Mouse (Mus musculus): ENCODE results near the gene Cracr2b.

DNA sequence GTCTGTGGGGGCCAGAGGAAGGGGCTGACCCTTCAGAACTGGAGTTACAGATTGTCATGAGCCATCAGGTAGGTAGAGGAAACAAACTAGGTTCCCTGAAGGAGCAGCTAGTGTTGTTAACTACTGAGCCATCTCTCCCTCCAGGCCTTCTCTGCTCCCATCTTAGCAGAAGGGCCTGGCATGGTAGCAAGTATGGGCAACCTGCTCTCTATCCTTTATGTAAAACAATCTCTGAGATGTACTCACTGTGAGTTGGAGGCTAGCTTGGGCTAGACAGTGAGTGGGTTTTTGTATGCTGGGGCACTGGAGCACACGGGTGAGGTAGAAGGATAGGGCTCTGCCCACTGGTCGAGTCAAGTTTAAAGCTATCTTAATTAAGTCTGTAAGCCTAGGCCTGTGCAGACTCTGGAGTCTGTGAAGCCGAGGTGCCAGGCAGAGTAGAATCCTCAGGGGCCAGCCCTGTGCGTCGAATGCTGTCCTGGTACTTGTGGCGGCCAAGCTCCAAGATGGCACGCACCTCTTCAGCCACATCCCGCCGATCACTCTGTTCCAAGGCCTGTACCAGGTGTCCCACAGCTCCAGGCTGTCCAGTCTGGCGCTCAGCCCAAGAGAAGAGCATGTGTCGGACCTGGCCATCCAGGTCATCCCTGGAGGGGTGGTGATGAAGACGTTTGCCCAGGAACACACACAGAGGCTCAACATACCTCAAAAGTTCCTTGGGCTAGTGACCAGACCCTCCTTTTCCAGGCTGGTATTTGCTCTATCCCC lies 22.5 kb upstream of the Cracr2b start:
- TF ChIP-seq CTCF (IDR thresholded peaks at IDR 0.05; ENCODE audit: extremely low read depth, insufficient read length, insufficient replicate concordance, low read depth, low read length) (no peak), POLR2A (IDR thresholded peaks at IDR 0.05; ENCODE audit: low read depth, low read length) (no peak)

Measured in small intestine, adult 2 months (tissue).